Mouse (Mus musculus): ENCODE measurements around the gene Cdyl2.

The Cdyl2 gene

DNA sequence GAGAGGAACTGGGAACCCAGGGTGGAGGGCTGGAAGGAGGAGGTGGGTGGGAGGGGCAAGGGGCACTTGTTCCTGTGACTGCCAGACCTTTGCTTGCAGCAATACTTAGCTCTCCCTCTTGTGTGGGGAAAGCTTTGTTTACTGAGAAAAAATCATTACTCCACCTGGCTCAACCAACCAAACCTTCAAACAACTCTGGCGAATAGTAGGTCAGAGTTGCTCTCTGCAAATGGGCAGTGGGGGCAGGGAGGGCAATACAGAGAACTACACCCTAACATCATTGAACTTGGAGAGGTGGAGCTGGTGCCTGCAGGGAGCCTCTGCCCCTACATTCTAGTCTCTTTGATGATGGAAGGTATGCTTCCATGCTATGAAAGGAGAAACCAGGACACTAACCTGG, 192.7 kb downstream of the Cdyl2 start:
- DNase-seq (ENCODE audit: low spot score in 2 of 2) = no peak

GRCm38 (mm10) chr8:116538763-116539162, 194.0 kb downstream of the Cdyl2 start:
- DNase-seq (ENCODE audit: low spot score in 2 of 2) = no peak

DNA sequence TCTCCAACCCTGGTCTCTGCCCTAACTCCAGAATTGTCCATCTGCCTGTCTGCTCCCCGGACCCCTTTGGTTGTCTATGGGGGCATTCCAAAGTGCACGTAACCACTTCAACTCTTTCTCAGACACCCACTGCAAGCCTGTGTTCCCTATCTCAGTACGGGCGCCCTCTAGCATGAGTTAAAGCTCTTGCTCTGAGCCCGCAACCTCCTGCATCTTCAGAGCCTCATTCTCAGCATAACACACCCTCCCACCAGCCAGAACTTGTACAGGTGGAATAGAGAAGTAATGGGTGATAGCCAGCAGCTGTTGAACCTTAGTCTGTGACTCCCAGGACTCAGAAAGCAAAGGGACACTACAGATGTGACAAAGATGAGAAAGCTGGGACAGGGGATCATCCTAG, 196.0 kb downstream of the Cdyl2 start:
- no peak for DNase-seq (ENCODE audit: low spot score in 2 of 2)

DNA sequence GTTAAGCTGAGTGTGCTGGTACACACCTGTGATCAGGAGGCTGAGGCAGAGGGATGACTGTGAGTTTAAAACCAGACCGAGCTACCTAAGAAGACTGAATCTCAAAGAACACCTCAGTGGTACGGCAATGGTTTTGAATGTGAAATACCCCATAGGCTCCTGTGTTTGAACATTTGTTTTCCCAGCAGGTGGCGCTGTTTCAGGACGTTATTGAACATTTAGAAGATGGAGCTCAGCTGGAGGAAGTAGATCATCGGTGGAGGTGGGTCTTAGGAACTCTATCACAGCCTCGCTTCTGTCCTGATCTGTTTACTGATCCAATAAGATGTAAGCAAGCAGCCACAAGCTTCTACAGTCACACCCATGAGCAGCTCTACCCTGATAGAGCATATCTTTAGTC, 199.7 kb downstream of the Cdyl2 start:
- DNase-seq (ENCODE audit: low spot score in 2 of 2) = no peak

DNA sequence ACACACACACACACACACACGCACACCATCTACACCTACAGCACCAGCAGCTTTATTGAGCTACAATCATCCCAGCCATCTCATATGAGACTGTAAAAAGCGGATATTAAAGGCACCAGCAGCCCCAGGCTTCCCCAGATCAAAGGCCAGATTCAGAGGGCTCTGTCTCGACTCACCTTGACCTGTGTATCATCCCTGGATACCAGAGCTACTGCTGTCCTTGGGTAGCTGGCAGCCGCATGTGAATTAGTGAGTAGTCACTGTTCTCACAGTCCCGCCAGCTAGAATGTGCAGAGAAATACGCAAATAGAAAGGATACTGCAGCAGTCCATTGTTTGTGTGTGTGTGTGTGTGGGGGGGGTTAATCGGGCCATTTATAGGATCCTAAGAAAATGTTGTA, 204.1 kb downstream of the Cdyl2 start:
- DNase-seq (ENCODE audit: low spot score in 2 of 2) = no peak

DNA sequence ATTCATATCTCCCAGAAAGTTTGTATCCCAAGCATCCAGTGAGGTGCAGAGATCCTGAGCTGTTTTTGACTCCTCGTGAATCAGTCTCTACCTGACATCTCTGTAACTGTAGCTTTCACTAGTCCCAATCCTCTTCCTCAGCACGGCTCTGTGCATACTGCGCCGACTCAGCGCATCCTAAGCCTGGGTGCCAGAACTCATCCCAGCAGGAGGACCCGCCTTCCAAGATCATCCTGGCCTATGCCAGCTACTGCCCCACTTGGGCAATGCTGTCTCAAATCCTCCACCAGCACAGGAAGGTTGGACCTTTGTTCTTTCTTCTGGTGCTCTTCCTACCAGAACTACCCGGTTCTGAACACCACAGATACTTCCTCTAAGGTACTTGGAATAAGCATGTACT, 207.9 kb downstream of the Cdyl2 start:
- no peak for DNase-seq (ENCODE audit: low spot score in 2 of 2)

All from frontal cortex, postnatal 10 days (tissue).